In genomic region chr6:54939631-54940030, GRCm38 (mm10) we compare ENCODE assay signal across 9 mouse cellular contexts. TPM values are rescaled to one million over a fixed set of nuclear protein-coding genes. Genes with fewer than 3 reads are reported as not detected.
A peak's percentile ranks its signal among the peaks of the same experiment; 100 is the strongest.
DNase-seq lines count a peak whose midpoint lies in the region; ATAC-seq lines count a peak whose summit lies in the region.
"Had no signal": no experiment of that assay in that cellular context is flagged by ENCODE, and none has a peak within 500 bp of the region (broad histone marks: within the 10 kb centered on the region; RNA-seq: fewer than 3 reads in every experiment).

No protein-coding gene starts in this region.

- DNase-seq in ovary, adult 18-20 months (ENCODE audit: low spot score), result peak; percentile 34
- no peak for DNase-seq in ovary, postnatal 14 days (ENCODE audit: low spot score)
- DNase-seq in gastrocnemius, postnatal 25 days, result peak; percentile 61
- peak; percentile 62 for DNase-seq in kidney, postnatal 14 days
- no peak for DNase-seq in layer of hippocampus, adult 9-10 months (ENCODE audit: low spot score)
- DNase-seq in thymus, adult 18-20 months, result no peak

- peak; percentile 37; the same call in 1 of the 2 replicates for ATAC-seq in monocyte, adult 5-6 weeks (replicated peaks; ENCODE audit: insufficient number of reproducible peaks, low FRiP score, low TSS enrichment, poor library complexity, severe bottlenecking)
- no peak for ATAC-seq in midbrain, embryonic 16.5 days
- ATAC-seq: Patski had no signal

- H3K27me3 ChIP-seq in midbrain, embryonic 16.5 days (ENCODE audit: control insufficient read depth, insufficient read depth, low read depth, low read length), result peaks cover 4% of the 10 kb centered on the region; the same call in 1 of the 2 replicates
- H3K27me3 ChIP-seq: Patski had no signal

- WGBS in midbrain, embryonic 16.5 days, result 78% methylated on average over 4 of the region's 4 CpGs

- no peaks in the 10 kb centered on the region for H3K9me3 ChIP-seq in midbrain, embryonic 16.5 days (replicated peaks; ENCODE audit: control insufficient read depth, low read length, poor library complexity, severe bottlenecking)

- H3K4me3 ChIP-seq in midbrain, embryonic 16.5 days (ENCODE audit: low read depth, low read length), result no peak overlapping the region

- H3K27ac ChIP-seq in midbrain, embryonic 16.5 days (ENCODE audit: low read length), result no peak overlapping the region

- H3K4me2 ChIP-seq in midbrain, embryonic 16.5 days (ENCODE audit: low read length), result no peak overlapping the region

- no peaks in the 10 kb centered on the region for H3K4me1 ChIP-seq in midbrain, embryonic 16.5 days (ENCODE audit: control insufficient read depth, insufficient read depth, low read length)

- no peaks in the 10 kb centered on the region for H3K36me3 ChIP-seq in midbrain, embryonic 16.5 days (ENCODE audit: control insufficient read depth, insufficient read depth, low read length)

- no peak overlapping the region for H3K9ac ChIP-seq in midbrain, embryonic 16.5 days (ENCODE audit: low read depth, low read length)

RNA-seq across cellular contexts. Expression of gene Nod1, which starts 32.8 kb away (rescaled TPM):
- total RNA-seq in gastrocnemius, postnatal 25 days (2021), result 1 to 10 TPM; 6.6 to 7.2 TPM
- total RNA-seq in monocyte, adult 5-6 weeks (2017), result 63.0 to 110 TPM (median 64.7 TPM) in 3 replicates
- 2.6 and 2.8 TPM in 2 replicates for polyA plus RNA-seq in midbrain, embryonic 16.5 days (2015; fragmentation: Nextera tagmentation; extraction: Ambion mirVana)

RNA-seq across cellular contexts. Expression of gene Ggct, which starts 53.1 kb away (rescaled TPM):
- total RNA-seq in gastrocnemius, postnatal 25 days (2021), result 1 to 10 TPM; 7.4 to 8.8 TPM
- 65.5 to 105 TPM (median 85.7 TPM) in 3 replicates for total RNA-seq in monocyte, adult 5-6 weeks (2017)
- polyA plus RNA-seq in midbrain, embryonic 16.5 days (2015; fragmentation: Nextera tagmentation; extraction: Ambion mirVana), result 13.6 and 14.5 TPM in 2 replicates

Comparison
In these comparisons a context has a peak if more than half of its experiments do, and no peak if none do; other contexts are left out.
1. DNase-seq: peak in ovary, adult 18-20 months (single experiment), gastrocnemius, postnatal 25 days (single experiment) and kidney, postnatal 14 days (single experiment); none in ovary, postnatal 14 days (single experiment), layer of hippocampus, adult 9-10 months (single experiment) and thymus, adult 18-20 months (0 of 2).